Mouse (Mus musculus): ENCODE measurements around the gene Aldh1a3. TPM values are rescaled to one million over a fixed set of nuclear protein-coding genes. Genes with fewer than 3 reads are reported as not detected.

Gene Aldh1a3
- total and polyA plus RNA-seq, 2 experiments: 0.17 to 0.65 TPM

DNA sequence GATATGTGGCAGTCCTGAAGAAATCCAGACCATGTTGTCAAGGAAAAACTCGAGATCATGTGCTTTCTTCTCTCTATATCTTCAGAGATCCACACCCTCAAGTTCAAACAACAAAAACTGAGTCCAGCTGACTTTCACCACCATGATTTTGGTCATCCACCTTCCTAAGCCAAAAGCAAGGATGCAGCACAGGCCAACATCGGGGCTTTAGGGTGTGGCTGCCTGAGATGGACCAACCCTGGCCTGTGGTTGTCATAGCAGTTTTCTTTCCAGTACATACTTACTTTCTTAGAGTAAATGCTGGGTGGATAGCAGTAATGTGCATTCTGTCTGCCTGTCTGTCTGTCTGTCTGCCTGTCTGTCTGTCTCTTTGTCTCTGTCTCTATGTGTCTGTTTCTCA, 61.9 kb downstream of the Aldh1a3 start:
- Histone ChIP-seq H3K4me3 (ENCODE audit: insufficient read depth, low read depth, low read length) (no peak overlapping the region), H3K27ac (replicated peaks; ENCODE audit: insufficient read depth, low read depth, low read length) (peak overlapping the region; percentile 23), H3K79me2 (ENCODE audit: control insufficient read depth, insufficient read depth, low read length) (no peaks in the 10 kb centered on the region), H3K4me1 (ENCODE audit: control insufficient read depth, insufficient read depth, low read length) (0 out of 2 replicates have a peak, but pooled peaks cover 2% of the 10 kb centered on the region), H3K36me3 (ENCODE audit: control insufficient read depth, insufficient read depth, low read length) (no peaks in the 10 kb centered on the region), H3K27me3 (ENCODE audit: control insufficient read depth, insufficient read depth, low read length) (no peaks in the 10 kb centered on the region), H3K9ac (ENCODE audit: low read depth, low read length) (no peak overlapping the region)
- WGBS: 84% methylated on average over 2 of the region's 2 CpGs
- no peak for DNase-seq (ENCODE audit: extremely low read depth, low read depth, low spot score)
- no peak for TF ChIP-seq POLR2A (IDR thresholded peaks at IDR 0.05; ENCODE audit: extremely low read depth, insufficient read depth, low read length)
- no peak for TF ChIP-seq CTCF (IDR thresholded peaks at IDR 0.05; ENCODE audit: low read depth, low read length)

DNA sequence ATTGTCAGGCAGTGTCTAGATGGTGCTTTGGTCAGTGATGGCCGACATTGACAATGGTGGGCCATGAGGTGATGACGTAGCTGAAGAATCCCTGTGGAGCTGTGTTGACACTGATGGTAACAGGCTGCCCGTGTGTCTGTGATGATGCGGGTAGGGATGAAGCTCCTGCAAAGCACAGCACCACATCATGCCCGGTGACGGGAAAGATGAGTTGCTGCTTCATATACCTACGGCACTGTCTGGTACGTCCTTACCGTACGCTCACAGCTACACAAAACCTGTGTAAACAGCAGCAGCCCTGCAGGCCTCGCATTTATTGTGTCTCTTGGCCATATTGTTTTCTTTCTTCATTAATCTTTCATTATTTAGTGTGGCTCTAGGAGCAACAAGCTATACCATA, 62.8 kb downstream of the Aldh1a3 start:
- 0 out of 2 replicates have a peak, but pooled peaks cover 2% of the 10 kb centered on the region for H3K4me1 ChIP-seq (ENCODE audit: control insufficient read depth, insufficient read depth, low read length)
- TF ChIP-seq CTCF (IDR thresholded peaks at IDR 0.05; ENCODE audit: low read depth, low read length): no peak
- TF ChIP-seq POLR2A (IDR thresholded peaks at IDR 0.05; ENCODE audit: extremely low read depth, insufficient read depth, low read length): no peak
- H3K79me2 ChIP-seq (ENCODE audit: control insufficient read depth, insufficient read depth, low read length): no peaks in the 10 kb centered on the region
- no peak for DNase-seq (ENCODE audit: extremely low read depth, low read depth, low spot score)
- H3K36me3 ChIP-seq (ENCODE audit: control insufficient read depth, insufficient read depth, low read length): no peaks in the 10 kb centered on the region; the same call in 1 of the 2 replicates
- 98% methylated on average over 11 of the region's 11 CpGs for WGBS
- H3K9ac ChIP-seq (ENCODE audit: low read depth, low read length): no peak overlapping the region
- no peak overlapping the region for H3K4me3 ChIP-seq (ENCODE audit: insufficient read depth, low read depth, low read length)
- no peak overlapping the region for H3K27ac ChIP-seq (replicated peaks; ENCODE audit: insufficient read depth, low read depth, low read length)
- H3K27me3 ChIP-seq (ENCODE audit: control insufficient read depth, insufficient read depth, low read length): no peaks in the 10 kb centered on the region

DNA sequence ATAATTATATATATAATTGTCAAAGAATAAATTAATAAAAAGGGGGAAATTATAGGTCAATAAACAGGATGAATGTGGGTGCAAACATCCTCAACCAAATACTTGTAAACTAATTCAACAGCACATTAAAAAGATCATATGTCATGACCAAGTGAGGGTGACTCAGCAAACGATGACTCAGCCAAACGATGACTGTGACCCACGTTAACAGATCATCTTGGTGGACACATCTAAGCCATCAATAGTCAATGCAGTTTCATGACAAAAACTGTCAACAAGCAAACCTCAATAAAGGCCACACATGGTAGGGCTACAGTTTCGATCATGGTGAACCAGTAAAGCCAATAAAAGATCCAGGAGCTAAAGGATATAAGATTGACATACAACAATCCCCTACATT, 68.3 kb downstream of the Aldh1a3 start:
- Histone ChIP-seq H3K9ac (ENCODE audit: low read depth, low read length) (no peak overlapping the region), H3K27me3 (ENCODE audit: control insufficient read depth, insufficient read depth, low read length) (no peaks in the 10 kb centered on the region), H3K4me1 (ENCODE audit: control insufficient read depth, insufficient read depth, low read length) (no peaks in the 10 kb centered on the region), H3K4me3 (ENCODE audit: insufficient read depth, low read depth, low read length) (no peak overlapping the region), H3K79me2 (ENCODE audit: control insufficient read depth, insufficient read depth, low read length) (no peaks in the 10 kb centered on the region; the same call in 1 of the 2 replicates), H3K36me3 (ENCODE audit: control insufficient read depth, insufficient read depth, low read length) (no peaks in the 10 kb centered on the region; the same call in 1 of the 2 replicates), H3K27ac (replicated peaks; ENCODE audit: insufficient read depth, low read depth, low read length) (no peak overlapping the region)
- DNase-seq (ENCODE audit: extremely low read depth, low read depth, low spot score): no peak
- TF ChIP-seq CTCF (IDR thresholded peaks at IDR 0.05; ENCODE audit: low read depth, low read length) (no peak), POLR2A (IDR thresholded peaks at IDR 0.05; ENCODE audit: extremely low read depth, insufficient read depth, low read length) (no peak)
- WGBS: 81% methylated on average over 4 of the region's 4 CpGs

DNA sequence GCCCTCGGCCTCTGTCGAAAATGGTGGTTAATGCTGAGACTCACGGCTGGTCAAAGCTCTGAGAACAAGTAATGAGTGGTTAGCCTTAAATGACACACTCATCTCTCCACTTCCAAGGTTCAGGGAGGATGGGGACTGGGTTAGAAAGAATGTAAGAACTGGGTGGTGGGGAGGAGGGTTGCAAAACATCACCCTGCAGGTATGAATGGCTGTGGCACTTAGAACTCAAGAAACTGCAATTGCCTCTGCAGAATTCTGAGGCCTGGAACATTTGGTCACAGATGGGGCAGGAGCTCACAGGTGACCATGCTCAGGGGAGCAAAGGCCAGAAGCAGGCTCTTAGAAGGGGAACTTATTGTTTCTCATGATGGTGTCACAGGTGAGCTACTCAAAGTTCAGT, 68.9 kb downstream of the Aldh1a3 start:
- H3K27ac ChIP-seq (replicated peaks; ENCODE audit: insufficient read depth, low read depth, low read length): no peak overlapping the region
- DNase-seq (ENCODE audit: extremely low read depth, low read depth, low spot score): no peak
- no peak overlapping the region for H3K9ac ChIP-seq (ENCODE audit: low read depth, low read length)
- no peaks in the 10 kb centered on the region for H3K27me3 ChIP-seq (ENCODE audit: control insufficient read depth, insufficient read depth, low read length)
- TF ChIP-seq CTCF (IDR thresholded peaks at IDR 0.05; ENCODE audit: low read depth, low read length) (no peak), POLR2A (IDR thresholded peaks at IDR 0.05; ENCODE audit: extremely low read depth, insufficient read depth, low read length) (no peak)
- 94% methylated on average over 3 of the region's 3 CpGs for WGBS
- no peaks in the 10 kb centered on the region; the same call in 1 of the 2 replicates for H3K79me2 ChIP-seq (ENCODE audit: control insufficient read depth, insufficient read depth, low read length)
- no peaks in the 10 kb centered on the region for H3K4me1 ChIP-seq (ENCODE audit: control insufficient read depth, insufficient read depth, low read length)
- H3K36me3 ChIP-seq (ENCODE audit: control insufficient read depth, insufficient read depth, low read length): no peaks in the 10 kb centered on the region; the same call in 1 of the 2 replicates
- no peak overlapping the region for H3K4me3 ChIP-seq (ENCODE audit: insufficient read depth, low read depth, low read length)

DNA sequence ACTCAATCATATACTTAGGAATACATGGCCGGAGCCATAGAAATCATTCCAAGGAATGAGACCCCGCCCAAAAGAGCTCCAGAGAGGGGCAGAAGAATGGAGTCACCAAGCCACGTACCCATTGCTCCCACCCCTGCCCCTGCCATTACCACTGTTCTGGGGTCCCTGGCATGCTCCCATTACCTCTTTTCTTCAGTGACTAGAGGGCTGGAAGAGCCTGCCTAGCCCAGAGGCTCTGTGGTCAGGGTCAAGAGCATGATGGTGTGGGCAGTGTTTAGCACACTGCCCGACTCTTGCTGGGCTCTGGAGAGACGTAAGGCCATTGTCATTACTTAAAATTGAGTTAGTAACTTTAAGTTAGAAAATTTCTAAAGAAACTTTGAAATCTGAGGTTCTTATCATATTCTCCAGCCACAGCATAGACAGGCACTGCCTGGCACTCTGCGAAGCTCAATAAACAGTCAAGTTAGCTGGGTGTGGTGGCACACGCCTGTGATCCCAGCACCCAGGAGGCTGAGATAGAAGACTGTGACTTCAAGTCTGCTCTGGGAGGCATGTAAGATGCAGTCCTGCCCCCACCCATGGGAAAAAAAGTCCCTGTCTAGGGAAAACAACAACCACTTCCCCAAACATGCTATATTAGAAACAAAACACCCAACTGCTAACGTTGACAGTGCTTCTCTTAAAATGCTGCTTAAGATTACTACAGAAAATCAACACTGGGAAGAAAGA, 71.4 kb downstream of the Aldh1a3 start:
- no peak overlapping the region for H3K9ac ChIP-seq (ENCODE audit: low read depth, low read length)
- peak; percentile 30 for DNase-seq (ENCODE audit: extremely low read depth, low read depth, low spot score)
- no peaks in the 10 kb centered on the region; the same call in 1 of the 2 replicates for H3K36me3 ChIP-seq (ENCODE audit: control insufficient read depth, insufficient read depth, low read length)
- TF ChIP-seq CTCF (IDR thresholded peaks at IDR 0.05; ENCODE audit: low read depth, low read length) (no peak), POLR2A (IDR thresholded peaks at IDR 0.05; ENCODE audit: extremely low read depth, insufficient read depth, low read length) (no peak)
- 88% methylated on average over 8 of the region's 8 CpGs for WGBS
- no peaks in the 10 kb centered on the region for H3K27me3 ChIP-seq (ENCODE audit: control insufficient read depth, insufficient read depth, low read length)
- H3K4me3 ChIP-seq (ENCODE audit: insufficient read depth, low read depth, low read length): no peak overlapping the region
- no peaks in the 10 kb centered on the region; the same call in 1 of the 2 replicates for H3K79me2 ChIP-seq (ENCODE audit: control insufficient read depth, insufficient read depth, low read length)
- no peaks in the 10 kb centered on the region for H3K4me1 ChIP-seq (ENCODE audit: control insufficient read depth, insufficient read depth, low read length)
- H3K27ac ChIP-seq (replicated peaks; ENCODE audit: insufficient read depth, low read depth, low read length): no peak overlapping the region

DNA sequence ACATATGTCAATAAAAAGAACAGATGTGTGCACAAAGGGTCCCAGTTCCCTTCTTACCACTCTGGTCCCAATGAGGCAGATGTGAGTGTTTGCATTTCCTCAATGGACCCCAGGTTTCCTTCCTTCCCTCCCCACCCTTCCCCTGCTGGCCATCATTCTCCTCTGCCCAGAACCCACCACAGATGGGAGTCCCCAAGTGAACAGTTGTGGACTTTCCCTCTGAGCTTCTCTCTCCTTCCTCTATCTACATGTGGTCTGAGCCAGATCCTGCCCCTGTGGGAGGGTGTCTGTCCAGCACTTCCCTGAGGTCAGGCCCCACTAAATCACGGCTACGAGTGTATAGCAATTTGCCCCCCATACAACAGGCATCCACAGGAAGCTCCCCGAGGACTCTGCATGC, 72.4 kb downstream of the Aldh1a3 start:
- no peaks in the 10 kb centered on the region for H3K27me3 ChIP-seq (ENCODE audit: control insufficient read depth, insufficient read depth, low read length)
- no peak overlapping the region for H3K4me3 ChIP-seq (ENCODE audit: insufficient read depth, low read depth, low read length)
- H3K79me2 ChIP-seq (ENCODE audit: control insufficient read depth, insufficient read depth, low read length): peaks cover 2% of the 10 kb centered on the region; the same call in 1 of the 2 replicates
- TF ChIP-seq POLR2A (IDR thresholded peaks at IDR 0.05; ENCODE audit: extremely low read depth, insufficient read depth, low read length) (no peak), CTCF (IDR thresholded peaks at IDR 0.05; ENCODE audit: low read depth, low read length) (no peak)
- no peaks in the 10 kb centered on the region for H3K4me1 ChIP-seq (ENCODE audit: control insufficient read depth, insufficient read depth, low read length)
- no peak overlapping the region for H3K27ac ChIP-seq (replicated peaks; ENCODE audit: insufficient read depth, low read depth, low read length)
- 83% methylated on average over 3 of the region's 3 CpGs for WGBS
- H3K36me3 ChIP-seq (ENCODE audit: control insufficient read depth, insufficient read depth, low read length): no peaks in the 10 kb centered on the region; the same call in 1 of the 2 replicates
- no peak overlapping the region for H3K9ac ChIP-seq (ENCODE audit: low read depth, low read length)
- DNase-seq (ENCODE audit: extremely low read depth, low read depth, low spot score): no peak

Measured in liver, adult 2 months (tissue).